Mouse (Mus musculus) CH12.LX (cell line): ENCODE results near the gene Prkca. TPM values are rescaled to one million over a fixed set of nuclear protein-coding genes. Genes with fewer than 3 reads are reported as not detected.

Experiments used
- DNase-seq: peaks from one replicate; pipeline ENCODE4 v3.0.0-alpha.2; 2013; ENCODE audit errors: extremely low read depth
- H3K27ac ChIP-seq: 2 replicates; pipeline ENCODE4 v1.5.1; 2012; ENCODE audit warnings: low read depth, mild to moderate bottlenecking, control low read depth, moderate library complexity; ENCODE audit not compliant: insufficient read depth
- H3K27me3 ChIP-seq: replicated peaks from 2 replicates; pipeline ENCODE3; 2012; ENCODE audit warnings: inconsistent platforms
- H3K36me3 ChIP-seq, 2 experiments: replicated peaks in 1 of 2; 2 replicates each; pipeline versions ENCODE3 to v1.6.1; 2012; ENCODE audit warnings: inconsistent platforms in 1 of 2, low read length in 1 of 2, mild to moderate bottlenecking in 1 of 2, mixed read lengths in 1 of 2, moderate library complexity in 1 of 2; ENCODE audit not compliant: control insufficient read depth in 1 of 2, insufficient read depth in 1 of 2
- H3K4me1 ChIP-seq, 2 experiments: 2 replicates each; pipeline ENCODE4 v1.6.1; 2012; ENCODE audit warnings: inconsistent platforms in 1 of 2, moderate library complexity in 1 of 2; ENCODE audit not compliant: insufficient read depth in 2 of 2, control insufficient read depth in 1 of 2
- H3K4me2 ChIP-seq: 2 replicates; pipeline ENCODE4 v1.6.1; 2012; ENCODE audit warnings: low read depth, mild to moderate bottlenecking, control low read depth; ENCODE audit not compliant: poor library complexity, insufficient read depth, severe bottlenecking
- H3K4me3 ChIP-seq, 3 experiments: fragments of 150-350 bp in 1 of 3; sonication (generic) in 1 of 3; replicated peaks in 1 of 3; 2 replicates each; pipeline versions ENCODE3 to v1.5.1; 2011 to 2012; ENCODE audit warnings: low read depth in 2 of 3, low read length in 2 of 3, mild to moderate bottlenecking in 2 of 3, moderate library complexity in 2 of 3, control low read depth in 1 of 3, improper control_type of control experiment in 1 of 3, inconsistent platforms in 1 of 3, mixed read lengths in 1 of 3; ENCODE audit not compliant: poor library complexity in 1 of 3
- H3K79me2 ChIP-seq: replicated peaks from 2 replicates; pipeline ENCODE4 v1.6.1; 2012; ENCODE audit warnings: mild to moderate bottlenecking, moderate library complexity; ENCODE audit not compliant: control insufficient read depth, poor library complexity, insufficient read depth, severe bottlenecking; ENCODE audit errors: extremely low read depth
- H3K9ac ChIP-seq: 2 replicates; pipeline ENCODE4 v1.6.1; 2012; ENCODE audit warnings: low read depth, mild to moderate bottlenecking, control low read depth, moderate library complexity; ENCODE audit not compliant: insufficient read depth
- H3K9me3 ChIP-seq: replicated peaks from 2 replicates; pipeline ENCODE3; 2012; ENCODE audit warnings: low read length, inconsistent platforms, mixed read lengths
- CTCF ChIP-seq, 2 experiments: IDR thresholded peaks in 1 of 2; conservative IDR thresholded peaks in 1 of 2; 2 replicates each; pipeline ENCODE4 v1.5.1; 2011 to 2012; ENCODE audit warnings: low read depth in 2 of 2, low read length in 2 of 2, improper control_type of control experiment in 1 of 2, inconsistent platforms in 1 of 2, mild to moderate bottlenecking in 1 of 2, moderate library complexity in 1 of 2
- ELF1 ChIP-seq: IDR thresholded peaks from 2 replicates; pipeline ENCODE4 v1.6.1; 2014; ENCODE audit warnings: low read depth, mild to moderate bottlenecking, inconsistent platforms, low read length, improper control_type of control experiment
- EP300 ChIP-seq: IDR thresholded peaks from 2 replicates; pipeline ENCODE4 v1.6.1; 2011; ENCODE audit warnings: low read length, improper control_type of control experiment
- ETS1 ChIP-seq: conservative IDR thresholded peaks from 2 replicates; pipeline ENCODE4 v1.6.1; 2012; ENCODE audit warnings: low read depth, mild to moderate bottlenecking, inconsistent platforms, low read length, improper control_type of control experiment, moderate library complexity
- IRF4 ChIP-seq: IDR thresholded peaks from 2 replicates; pipeline ENCODE4 v1.6.1; 2014; ENCODE audit warnings: low read depth, mild to moderate bottlenecking, inconsistent platforms, low read length, improper control_type of control experiment
- KAT2A ChIP-seq: IDR thresholded peaks from 2 replicates; pipeline ENCODE4 v1.6.1; 2012; ENCODE audit warnings: low read length, improper control_type of control experiment, inconsistent platforms; ENCODE audit not compliant: insufficient replicate concordance
- MAFK ChIP-seq: IDR thresholded peaks from 2 replicates; pipeline ENCODE4 v1.6.1; 2011; ENCODE audit warnings: low read length, improper control_type of control experiment; ENCODE audit not compliant: insufficient replicate concordance
- MYC ChIP-seq: IDR thresholded peaks from 2 replicates; pipeline ENCODE4 v1.6.1; 2011; ENCODE audit warnings: low read depth, mild to moderate bottlenecking, improper control_type of control experiment, low read length
- NRF1 ChIP-seq: IDR thresholded peaks from 2 replicates; pipeline ENCODE4 v1.6.1; 2014; ENCODE audit warnings: low read depth, mild to moderate bottlenecking, inconsistent platforms, low read length, improper control_type of control experiment, moderate library complexity
- PAX5 ChIP-seq: IDR thresholded peaks from 2 replicates; pipeline ENCODE4 v1.6.1; 2012; ENCODE audit warnings: low read length, inconsistent platforms, mixed read lengths
- RAD21 ChIP-seq: IDR thresholded peaks from 2 replicates; pipeline ENCODE4 v1.6.1; 2011; ENCODE audit warnings: low read depth, mild to moderate bottlenecking, low read length, improper control_type of control experiment, moderate library complexity
- SMC3 ChIP-seq: IDR thresholded peaks from 2 replicates; pipeline ENCODE4 v1.6.1; 2011; ENCODE audit warnings: low read depth, low read length, improper control_type of control experiment
- TBP ChIP-seq: conservative IDR thresholded peaks from 2 replicates; pipeline ENCODE4 v1.6.1; 2011; ENCODE audit warnings: low read depth, low read length, improper control_type of control experiment
- UBTF ChIP-seq: IDR thresholded peaks from 2 replicates; pipeline ENCODE4 v1.6.1; 2012; ENCODE audit warnings: low read depth, mild to moderate bottlenecking, inconsistent platforms, low read length, improper control_type of control experiment, moderate library complexity
- dilution Hi-C: fragments of 300-500 bp; cut with MboI; formaldehyde crosslinking; loops from 2 replicates; pipeline ENCODE4 v1.14.3; 2020; ENCODE audit warnings: low sequenced_read_pairs; ENCODE audit not compliant: extremely low pct_unique_long_range_greater_than_20kb, extremely low pct_ligation_motif_present
- in situ Hi-C: fragments of 300-500 bp; cut with MboI; formaldehyde crosslinking; loops from 3 replicates; pipeline ENCODE4 v1.14.3; 2019; ENCODE audit warnings: low sequenced_read_pairs, low pct_ligation_motif_present, low pct_unique_long_range_greater_than_20kb, mixed read lengths
- polyA plus RNA-seq: library from polyadenylated mRNA; unstranded; fragments of >175 nt; gene quantifications from 2 replicates; pipeline ENCODE4 v1.2.1, GENCODE M21; 2012; ENCODE audit warnings: low read depth; ENCODE audit not compliant: insufficient read length
- total RNA-seq, 2 experiments: library from RNA; depleted of rRNA; stranded (reverse); fragments of 300-350 nt in 1 of 2; fragments of >200 nt in 1 of 2; gene quantifications; 2 replicates each; pipeline ENCODE4 v1.2.3; 2012 to 2014

Prkca gene
- total and polyA plus RNA-seq, 3 experiments: 40.0 to 107 (median 43.7) TPM

DNA sequence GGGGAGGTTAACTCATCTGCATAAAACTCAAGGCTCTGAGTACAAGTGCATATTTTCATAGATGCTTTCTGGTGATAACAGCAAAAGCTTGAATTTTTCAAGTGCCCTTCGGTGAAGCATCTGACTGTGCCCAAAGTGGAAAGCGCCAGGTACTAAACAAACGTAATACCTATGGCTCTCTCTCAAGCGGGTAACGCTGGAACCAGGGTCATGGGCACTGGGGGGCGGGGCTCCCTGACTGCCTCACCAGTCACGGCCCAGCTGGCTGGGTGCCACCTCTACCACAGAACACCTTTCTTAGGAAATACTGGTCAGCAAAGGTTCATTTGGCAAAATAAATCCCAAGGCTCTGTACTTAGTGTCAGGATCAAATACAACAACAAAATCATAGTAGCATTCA is 203.7 kb downstream of the Prkca start:
- in situ Hi-C loops (no loop called here), dilution Hi-C loops (no loop called here)
- no peak for DNase-seq
- Histone ChIP-seq H3K9me3 (no peaks in the 10 kb centered on the region), H3K27me3 (no peaks in the 10 kb centered on the region), H3K4me1 (peaks cover 12 to 84% of the 10 kb centered on the region in 2 experiments), H3K4me3 (no peak overlapping the region), H3K79me2 (no peaks in the 10 kb centered on the region), H3K36me3 (peaks cover 0 to 44% of the 10 kb centered on the region in 2 experiments), H3K27ac (no peak overlapping the region), H3K4me2 (no peak overlapping the region), H3K9ac (no peak overlapping the region)
- TF ChIP-seq ELF1 (no peak), MYC (no peak), CTCF (conservative IDR thresholded peaks at IDR 0.05 in 1 of 2, IDR thresholded peaks at IDR 0.05 in 1 of 2; ENCODE audit: low read depth in 2 of 2, low read length in 2 of 2) (no peak), RAD21 (no peak), KAT2A (no peak), MAFK (no peak), IRF4 (no peak), PAX5 (no peak), SMC3 (no peak), NRF1 (no peak), UBTF (no peak)

DNA sequence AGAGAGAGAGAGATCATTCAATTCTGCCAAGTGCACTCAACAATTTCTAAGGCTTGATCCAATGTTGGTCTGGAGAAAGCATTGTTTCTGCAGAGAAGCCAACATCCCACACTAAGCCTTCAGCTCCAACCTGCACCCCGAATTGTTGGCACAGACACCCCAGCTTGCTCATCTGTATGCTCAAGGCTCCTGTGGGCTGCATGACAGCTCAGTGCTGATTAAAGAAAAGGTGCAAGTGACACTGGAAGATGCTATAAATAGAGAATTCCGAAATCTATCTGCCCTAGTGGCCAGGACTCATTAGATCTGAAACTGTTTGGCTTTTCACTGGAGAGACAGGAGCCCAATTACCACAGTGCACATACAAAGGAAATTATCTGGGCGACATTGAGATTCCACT is 207.4 kb downstream of the Prkca start:
- Histone ChIP-seq H3K4me1 (peaks cover 16 to 76% of the 10 kb centered on the region in 2 experiments), H3K27me3 (no peaks in the 10 kb centered on the region), H3K9me3 (no peaks in the 10 kb centered on the region), H3K36me3 (peaks cover 4 to 57% of the 10 kb centered on the region in 2 experiments)
- dilution Hi-C loops: no loop called here
- TF ChIP-seq EP300: no peak
- no peak for TF ChIP-seq ETS1
- TF ChIP-seq, all 38 proteins: peak for 0
- no peak overlapping the region for H3K27ac ChIP-seq
- no peak overlapping the region for H3K4me2 ChIP-seq
- no peak overlapping the region for H3K9ac ChIP-seq
- no peak overlapping the region for H3K4me3 ChIP-seq
- in situ Hi-C loops: no loop called here
- H3K79me2 ChIP-seq: no peaks in the 10 kb centered on the region
- no peak for DNase-seq

DNA sequence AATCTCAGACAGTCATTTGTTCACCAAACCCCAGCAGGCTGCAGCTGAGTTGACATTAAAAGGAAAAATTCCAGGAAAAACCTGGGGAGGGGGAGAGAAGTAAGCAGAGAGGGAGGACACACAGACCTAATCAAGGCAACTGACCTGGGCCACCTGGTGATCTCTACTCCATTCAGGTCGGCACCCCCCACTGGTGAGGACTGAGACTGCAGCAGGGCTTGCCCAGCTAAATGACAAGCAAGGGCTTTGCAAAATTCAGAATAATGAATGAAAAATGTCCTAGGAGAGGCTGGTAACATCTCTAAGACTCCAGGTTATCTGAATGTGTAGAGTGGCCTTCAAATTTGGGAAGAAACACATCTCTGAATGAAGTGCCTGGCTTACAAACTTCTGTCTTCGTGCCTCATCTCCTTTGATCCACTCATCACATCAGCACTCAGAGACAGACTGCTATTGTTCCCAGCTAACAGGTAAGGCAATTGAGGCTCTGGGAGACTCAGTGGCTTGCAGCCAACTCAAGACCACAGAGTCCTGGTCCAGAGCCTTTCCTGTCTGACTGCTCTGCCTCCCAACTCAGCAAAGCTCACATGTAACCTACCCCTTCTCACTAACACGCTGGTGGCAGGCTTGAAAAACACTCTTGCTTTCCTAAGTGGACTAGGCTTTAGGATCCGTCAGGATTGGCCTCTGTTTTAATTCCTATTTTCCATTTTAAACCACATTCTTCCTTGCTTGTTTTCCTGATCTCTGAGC is 208.1 kb downstream of the Prkca start:
- Histone ChIP-seq H3K4me3 (no peak overlapping the region), H3K9ac (no peak overlapping the region), H3K4me2 (no peak overlapping the region), H3K27ac (no peak overlapping the region), H3K27me3 (no peaks in the 10 kb centered on the region), H3K36me3 (peaks cover 4 to 56% of the 10 kb centered on the region in 2 experiments), H3K4me1 (peaks cover 13 to 75% of the 10 kb centered on the region in 2 experiments), H3K79me2 (no peaks in the 10 kb centered on the region), H3K9me3 (no peaks in the 10 kb centered on the region)
- DNase-seq: peak; percentile 54
- dilution Hi-C loops: no loop called here
- TF ChIP-seq CTCF (conservative IDR thresholded peaks at IDR 0.05 in 1 of 2, IDR thresholded peaks at IDR 0.05 in 1 of 2; ENCODE audit: low read depth in 2 of 2, low read length in 2 of 2): peak; percentile 63 to 71
- peak; percentile 51 for TF ChIP-seq RAD21
- TF ChIP-seq SMC3: peak; percentile 67
- no peak for TF ChIP-seq TBP
- in situ Hi-C loops: no loop called here
